Mouse (Mus musculus) olfactory bulb, adult 2 months (tissue): Measurements from ENCODE around the gene Fam83e.

Experiments used
- CTCF ChIP-seq: fragments of 200-500 bp; IDR thresholded peaks from 2 replicates; pipeline ENCODE4 v1.5.1; 2012; ENCODE audit warnings: low read depth, mild to moderate bottlenecking, low read length, moderate library complexity; ENCODE audit not compliant: insufficient read depth
- POLR2A ChIP-seq: fragments of 200-500 bp; IDR thresholded peaks from 2 replicates; pipeline ENCODE4 v1.6.1; 2012; ENCODE audit warnings: mild to moderate bottlenecking, low read depth, low read length, moderate library complexity; ENCODE audit not compliant: insufficient read depth

- no peak for TF ChIP-seq POLR2A
- TF ChIP-seq CTCF, result no peak
Observed at GRCm38 (mm10) chr7:45713396-45713795, 7.6 kb upstream of the Fam83e start.
